Mouse (Mus musculus): ENCODE measurements around the gene Pdss2.

- TF ChIP-seq CTCF (IDR thresholded peaks at IDR 0.05; ENCODE audit: low read depth, low read length) = no peak
- no peak for TF ChIP-seq GATA1 (IDR thresholded peaks at IDR 0.05; ENCODE audit: borderline replicate concordance, low read length)
- no peak for TF ChIP-seq POLR2AphosphoS5 (IDR thresholded peaks at IDR 0.05; ENCODE audit: insufficient replicate concordance, low read depth, low read length)
- no peak for TF ChIP-seq TAL1 (conservative IDR thresholded peaks at IDR 0.05; ENCODE audit: low read depth, low read length)
- TF ChIP-seq GATA2 (IDR thresholded peaks at IDR 0.05; ENCODE audit: borderline replicate concordance, low read depth, low read length) = no peak
Measured at GRCm38 (mm10) chr10:43452663-43452996, 231.3 kb downstream of the Pdss2 start.
